Mouse (Mus musculus) testis, adult 2 months (tissue): ENCODE data around the gene Nptx1. TPM values are rescaled to one million over a fixed set of nuclear protein-coding genes. Genes with fewer than 3 reads are reported as not detected.

ENCODE experiments used
- H3K27ac ChIP-seq: fragments of 200-500 bp; 2 replicates; pipeline ENCODE4 v1.5.1; 2012; ENCODE audit warnings: low read depth, low read length; ENCODE audit not compliant: control insufficient read depth, insufficient read depth
- H3K27me3 ChIP-seq: fragments of 200-500 bp; 2 replicates; pipeline ENCODE4 v1.6.1; 2012; ENCODE audit warnings: mild to moderate bottlenecking, low read length, moderate library complexity; ENCODE audit not compliant: control insufficient read depth, insufficient read depth
- H3K36me3 ChIP-seq: fragments of 200-500 bp; 2 replicates; pipeline ENCODE4 v1.6.1; 2012; ENCODE audit warnings: mild to moderate bottlenecking, low read length; ENCODE audit not compliant: control insufficient read depth, insufficient read depth
- H3K4me1 ChIP-seq: fragments of 200-500 bp; 2 replicates; pipeline ENCODE4 v1.6.1; 2012; ENCODE audit warnings: low read length; ENCODE audit not compliant: control insufficient read depth, insufficient read depth
- H3K4me3 ChIP-seq: fragments of 200-500 bp; 2 replicates; pipeline ENCODE4 v1.5.1; 2012; ENCODE audit warnings: low read depth, mild to moderate bottlenecking, low read length, moderate library complexity, mixed read lengths; ENCODE audit not compliant: control insufficient read depth
- CTCF ChIP-seq: fragments of 200-500 bp; IDR thresholded peaks from 2 replicates; pipeline ENCODE4 v1.5.1; 2012; ENCODE audit warnings: low read depth, mild to moderate bottlenecking, inconsistent platforms, low read length, moderate library complexity; ENCODE audit not compliant: control insufficient read depth, insufficient read depth, insufficient replicate concordance
- POLR2A ChIP-seq: fragments of 200-500 bp; IDR thresholded peaks from 2 replicates; pipeline ENCODE4 v1.6.1; 2012; ENCODE audit warnings: low read depth, mild to moderate bottlenecking, inconsistent platforms, low read length, moderate library complexity; ENCODE audit not compliant: control insufficient read depth
- polyA plus RNA-seq: library from polyadenylated mRNA; depleted of rRNA; stranded (reverse); fragments of >200 nt; gene quantifications from 2 replicates; pipeline ENCODE4 v1.2.3, GENCODE M21; 2012

Nptx1 gene
- polyA plus RNA-seq, 1 experiment, result 0.22 TPM

DNA sequence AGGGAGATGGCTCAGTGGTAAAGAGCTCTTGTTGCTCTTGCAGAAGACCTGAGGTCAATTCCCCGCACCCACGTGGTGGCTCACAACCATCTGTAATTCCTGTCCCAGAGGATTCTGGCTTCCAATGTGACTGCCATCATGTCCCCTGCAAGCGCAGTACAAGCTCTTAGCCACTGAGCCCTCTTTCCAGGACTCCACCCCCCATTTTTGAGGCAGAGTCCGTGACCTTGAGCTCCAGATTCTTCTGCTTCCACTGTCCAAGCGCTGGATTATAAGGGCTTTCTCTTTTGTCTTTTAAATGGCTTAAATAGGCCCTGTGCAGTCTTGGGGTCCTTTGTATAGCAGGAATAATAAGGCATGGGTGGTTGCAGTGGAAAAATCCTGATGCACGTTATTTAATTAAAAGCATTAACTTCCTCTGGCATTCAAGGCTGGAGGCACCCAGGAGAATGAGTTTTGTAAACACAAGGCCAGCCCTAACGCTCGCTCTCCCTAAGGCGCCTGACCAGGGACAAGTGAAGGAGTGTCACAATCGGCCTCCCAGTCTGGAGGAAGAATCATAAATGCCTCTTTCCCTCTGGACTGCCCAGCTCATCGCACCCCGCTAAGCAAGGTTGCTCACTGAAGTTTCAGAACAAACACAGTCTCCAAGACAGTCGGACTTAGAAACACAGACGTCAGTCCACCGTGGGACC is 24.9 kb upstream of the Nptx1 start:
- no peaks in the 10 kb centered on the region for H3K36me3 ChIP-seq
- no peaks in the 10 kb centered on the region for H3K27me3 ChIP-seq
- no peak overlapping the region for H3K27ac ChIP-seq
- TF ChIP-seq POLR2A (no peak), CTCF (no peak)
- no peak overlapping the region for H3K4me3 ChIP-seq
- H3K4me1 ChIP-seq, result no peaks in the 10 kb centered on the region

GRCm38 (mm10) chr11:119566188-119566587 is 18.6 kb upstream of the Nptx1 start:
- Histone ChIP-seq H3K27me3 (no peaks in the 10 kb centered on the region), H3K4me3 (no peak overlapping the region)

DNA sequence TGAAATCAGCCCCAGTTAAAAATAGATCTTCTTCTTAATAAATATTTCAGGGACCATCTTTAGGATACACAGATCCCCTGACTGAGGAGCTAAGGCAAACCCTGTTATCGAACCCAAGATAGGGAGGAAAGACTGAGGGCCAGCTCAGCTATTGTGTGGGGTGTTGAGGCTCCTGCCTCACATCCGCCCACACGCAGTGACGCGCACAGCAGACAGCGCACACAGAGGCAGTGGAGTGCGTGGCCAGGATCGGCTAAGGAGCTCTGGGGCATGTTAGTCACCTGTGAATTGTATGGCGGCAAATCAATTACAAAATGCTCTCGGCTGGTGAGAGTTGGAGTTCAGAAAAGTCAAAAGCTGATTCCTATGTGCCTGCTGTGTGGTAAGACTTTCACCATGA is 18.1 kb upstream of the Nptx1 start:
- TF ChIP-seq POLR2A (no peak), CTCF (no peak)
- H3K4me1 ChIP-seq, result no peaks in the 10 kb centered on the region
- H3K27me3 ChIP-seq, result no peaks in the 10 kb centered on the region
- H3K36me3 ChIP-seq, result no peaks in the 10 kb centered on the region
- no peak overlapping the region for H3K4me3 ChIP-seq
- no peak overlapping the region for H3K27ac ChIP-seq

More at GRCm38 (mm10) chr11:119566188-119566587, 18.6 kb upstream of the Nptx1 start:
- Histone ChIP-seq H3K27ac (no peak overlapping the region), H3K36me3 (no peaks in the 10 kb centered on the region), H3K4me1 (no peaks in the 10 kb centered on the region)
- TF ChIP-seq CTCF (no peak), POLR2A (no peak)

- Histone ChIP-seq H3K36me3 (no peaks in the 10 kb centered on the region), H3K4me3 (no peak overlapping the region), H3K4me1 (no peaks in the 10 kb centered on the region), H3K27me3 (no peaks in the 10 kb centered on the region), H3K27ac (no peak overlapping the region)
- TF ChIP-seq CTCF (no peak), POLR2A (no peak)
Measured at GRCm38 (mm10) chr11:119565021-119565420, 17.5 kb upstream of the Nptx1 start.

GRCm38 (mm10) chr11:119564383-119564782 is 16.8 kb upstream of the Nptx1 start:
- H3K4me3 ChIP-seq, result no peak overlapping the region
- no peaks in the 10 kb centered on the region for H3K36me3 ChIP-seq
- no peaks in the 10 kb centered on the region for H3K27me3 ChIP-seq
- TF ChIP-seq CTCF (no peak), POLR2A (no peak)
- H3K4me1 ChIP-seq, result no peaks in the 10 kb centered on the region
- H3K27ac ChIP-seq, result no peak overlapping the region

GRCm38 (mm10) chr11:119563166-119563565 is 15.6 kb upstream of the Nptx1 start:
- Histone ChIP-seq H3K27ac (no peak overlapping the region), H3K4me3 (no peak overlapping the region), H3K36me3 (no peaks in the 10 kb centered on the region), H3K4me1 (no peaks in the 10 kb centered on the region), H3K27me3 (no peaks in the 10 kb centered on the region)
- TF ChIP-seq POLR2A (no peak), CTCF (no peak)

DNA sequence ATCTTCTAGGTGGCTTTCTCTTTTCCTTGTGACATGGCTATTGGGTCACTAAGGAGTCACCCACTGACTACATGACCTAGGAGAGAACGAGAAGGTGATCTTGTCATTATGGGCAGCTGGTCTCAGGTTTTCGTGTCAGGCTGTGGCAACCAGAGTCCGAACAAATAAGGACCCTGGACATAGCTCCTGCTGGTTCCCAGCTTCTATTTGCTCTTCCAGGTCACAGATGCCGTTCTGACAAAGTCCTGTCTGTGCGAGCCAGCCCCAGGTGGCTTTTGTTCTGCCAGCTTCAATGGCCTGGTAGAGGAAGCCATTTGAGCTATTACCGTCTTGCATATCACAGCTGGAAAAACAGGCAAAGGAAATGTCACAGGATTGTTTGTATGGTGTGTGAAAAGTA is 14.7 kb upstream of the Nptx1 start:
- no peaks in the 10 kb centered on the region for H3K27me3 ChIP-seq
- TF ChIP-seq POLR2A (no peak), CTCF (no peak)
- no peaks in the 10 kb centered on the region for H3K4me1 ChIP-seq
- no peaks in the 10 kb centered on the region for H3K36me3 ChIP-seq
- no peak overlapping the region for H3K4me3 ChIP-seq
- no peak overlapping the region for H3K27ac ChIP-seq

- no peaks in the 10 kb centered on the region; the same call in 1 of the 2 replicates for H3K4me1 ChIP-seq
- H3K27me3 ChIP-seq, result no peaks in the 10 kb centered on the region
- H3K36me3 ChIP-seq, result no peaks in the 10 kb centered on the region
- no peak overlapping the region for H3K27ac ChIP-seq
- TF ChIP-seq CTCF, result no peak
- no peak for TF ChIP-seq POLR2A
- H3K4me3 ChIP-seq, result no peak overlapping the region
Measured at GRCm38 (mm10) chr11:119558870-119559610, 11.5 kb upstream of the Nptx1 start.
